Mouse (Mus musculus): ENCODE measurements around the gene Zfp598. TPM values are rescaled to one million over a fixed set of nuclear protein-coding genes. Genes with fewer than 3 reads are reported as not detected.
"Not testable (repeated sequence)": the region's sequence is repeated elsewhere in the genome, so short reads cannot be mapped to it uniquely, and the experiment has no call there.

Gene Zfp598
- total and polyA plus RNA-seq, 2 experiments from 2014 or later: 16.4 to 40.0 TPM

DNA sequence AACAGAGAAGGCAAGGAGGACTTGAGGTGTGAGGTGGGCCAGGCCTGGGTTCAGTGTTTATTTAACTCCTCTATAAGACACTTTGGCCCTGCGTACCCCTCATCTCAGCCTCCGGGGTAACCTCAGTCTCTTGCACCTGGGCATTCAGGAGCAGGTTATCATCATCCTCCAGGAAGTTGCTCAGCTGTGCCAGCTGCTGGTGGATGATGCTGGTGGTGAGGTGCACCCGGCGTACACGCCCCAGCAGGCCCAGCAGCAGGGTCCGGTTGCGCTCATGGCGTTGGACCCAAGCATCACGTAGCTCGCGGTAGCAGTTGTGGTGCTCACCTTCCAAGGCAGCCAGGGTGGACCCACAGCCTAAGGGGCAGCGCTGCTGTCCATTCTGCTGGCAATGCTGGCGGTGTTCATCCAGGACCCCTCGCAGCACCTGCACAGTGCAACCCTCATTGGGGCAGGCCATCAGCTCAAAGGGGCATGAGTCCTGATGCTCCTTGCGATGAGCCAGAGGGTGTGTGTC, 46.7 kb downstream of the Zfp598 start:
- H3K4me1 ChIP-seq (ENCODE audit: insufficient read depth, low read length): no peaks in the 10 kb centered on the region; the same call in 1 of the 2 replicates
- H3K4me3 ChIP-seq (ENCODE audit: low read depth, low read length): no peak overlapping the region
- 94% methylated on average over 15 of the region's 15 CpGs for WGBS
- ATAC-seq (ENCODE audit: low FRiP score) (no peak), DNase-seq (ENCODE audit: low spot score) (no peak)
- no peak for TF ChIP-seq CTCF (IDR thresholded peaks at IDR 0.05)
- peaks cover 4% of the 10 kb centered on the region; the same call in 1 of the 2 replicates for H3K36me3 ChIP-seq (ENCODE audit: insufficient read depth, low read length)
- no peak overlapping the region for H3K27ac ChIP-seq (ENCODE audit: low read depth, low read length)
- no peaks in the 10 kb centered on the region for H3K27me3 ChIP-seq (ENCODE audit: insufficient read depth, low read length)
- no peak overlapping the region for H3K9ac ChIP-seq (replicated peaks; ENCODE audit: low read length, poor library complexity, severe bottlenecking)
- H3K4me2 ChIP-seq (ENCODE audit: low read depth, low read length, poor library complexity, severe bottlenecking): no peak overlapping the region
- H3K9me3 ChIP-seq (ENCODE audit: low read length): no peaks in the 10 kb centered on the region

GRCm38 (mm10) chr17:24717943-24718342, 48.5 kb downstream of the Zfp598 start, which contains the start of the genes Rnf151 and Rps2:
Rnf151 (minus strand) TSS chr17:24718063.
Rps2 (plus strand) TSS chr17:24718116.
- no peak for DNase-seq (ENCODE audit: low spot score)

DNA sequence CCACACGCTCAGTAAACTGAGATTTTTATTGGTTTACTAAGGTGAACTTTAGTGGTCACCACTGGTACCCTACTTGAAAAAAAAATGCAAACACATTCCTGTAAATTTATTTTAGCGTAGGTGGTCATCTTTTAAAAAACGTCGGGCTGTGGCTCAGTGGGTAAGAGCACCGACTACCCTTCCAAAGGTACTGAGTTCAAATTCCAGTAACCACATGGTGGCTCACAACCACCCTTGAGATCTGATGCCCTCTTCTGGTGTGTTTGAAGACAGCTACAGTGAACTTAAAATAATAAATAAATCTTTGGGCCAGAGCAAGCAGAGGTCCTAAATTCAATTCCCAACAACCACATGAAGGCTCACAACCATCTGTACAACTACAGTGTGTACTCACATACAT, 49.5 kb downstream of the Zfp598 start:
- not testable (repeated sequence) for ATAC-seq (ENCODE audit: low FRiP score); H3K27ac ChIP-seq (ENCODE audit: low read depth, low read length); DNase-seq (ENCODE audit: low spot score); H3K4me1 ChIP-seq (ENCODE audit: insufficient read depth, low read length); H3K27me3 ChIP-seq (ENCODE audit: insufficient read depth, low read length); H3K9me3 ChIP-seq (ENCODE audit: low read length)
- Histone ChIP-seq H3K36me3 (ENCODE audit: insufficient read depth, low read length) (peaks cover 13% of the 10 kb centered on the region; the same call in 1 of the 2 replicates), H3K9ac (replicated peaks; ENCODE audit: low read length, poor library complexity, severe bottlenecking) (peak overlapping the region; percentile 94; the same call in 1 of the 2 replicates), H3K4me2 (ENCODE audit: low read depth, low read length, poor library complexity, severe bottlenecking) (peak overlapping the region; percentile 60), H3K4me3 (ENCODE audit: low read depth, low read length) (peak overlapping the region; percentile 74)
- 68% methylated on average over 5 of the region's 5 CpGs for WGBS
- peak; percentile 37 for TF ChIP-seq CTCF (IDR thresholded peaks at IDR 0.05)

More at GRCm38 (mm10) chr17:24717943-24718342, 48.5 kb downstream of the Zfp598 start, which contains the start of the genes Rnf151 and Rps2:
- Histone ChIP-seq H3K27ac (ENCODE audit: low read depth, low read length) (no peak within 1 kb of the TSS), H3K9me3 (ENCODE audit: low read length) (no peaks in the 10 kb centered on the region), H3K27me3 (ENCODE audit: insufficient read depth, low read length) (no peaks in the 10 kb centered on the region), H3K4me1 (ENCODE audit: insufficient read depth, low read length) (no peaks in the 10 kb centered on the region; the same call in none of the 2 replicates), H3K4me3 (ENCODE audit: low read depth, low read length) (peak within 1 kb of the TSS; percentile 74), H3K9ac (replicated peaks; ENCODE audit: low read length, poor library complexity, severe bottlenecking) (no peak within 1 kb of the TSS), H3K36me3 (ENCODE audit: insufficient read depth, low read length) (peaks cover 13% of the 10 kb centered on the region; the same call in 1 of the 2 replicates), H3K4me2 (ENCODE audit: low read depth, low read length, poor library complexity, severe bottlenecking) (peak within 1 kb of the TSS; percentile 60; the same call in 1 of the 2 replicates)
- no peak for ATAC-seq (ENCODE audit: low FRiP score)
- no peak for TF ChIP-seq CTCF (IDR thresholded peaks at IDR 0.05)
- WGBS: 85% methylated on average over 4 of the region's 4 CpGs

- H3K27ac ChIP-seq (ENCODE audit: low read depth, low read length): peak overlapping the region; percentile 87
- WGBS: under 1% methylated on average over 61 of the region's 61 CpGs
- no peaks in the 10 kb centered on the region for H3K9me3 ChIP-seq (ENCODE audit: low read length)
- DNase-seq (ENCODE audit: low spot score) (peak; percentile 99), ATAC-seq (ENCODE audit: low FRiP score) (peak; percentile 96)
- peak; percentile 15; the same call in 1 of the 2 replicates for TF ChIP-seq CTCF (IDR thresholded peaks at IDR 0.05)
- peak overlapping the region; percentile 74 for H3K4me3 ChIP-seq (ENCODE audit: low read depth, low read length)
- H3K9ac ChIP-seq (replicated peaks; ENCODE audit: low read length, poor library complexity, severe bottlenecking): peak overlapping the region; percentile 94
- peak overlapping the region; percentile 61 for H3K4me2 ChIP-seq (ENCODE audit: low read depth, low read length, poor library complexity, severe bottlenecking)
- peaks cover 13% of the 10 kb centered on the region; the same call in 1 of the 2 replicates for H3K36me3 ChIP-seq (ENCODE audit: insufficient read depth, low read length)
- H3K4me1 ChIP-seq (ENCODE audit: insufficient read depth, low read length): no peaks in the 10 kb centered on the region; the same call in none of the 2 replicates
- no peaks in the 10 kb centered on the region for H3K27me3 ChIP-seq (ENCODE audit: insufficient read depth, low read length)
These were observed 50.2 kb downstream of the Zfp598 start for GRCm38 (mm10) chr17:24719494-24720222.

- ATAC-seq (ENCODE audit: low FRiP score); H3K4me1 ChIP-seq (ENCODE audit: insufficient read depth, low read length); H3K27me3 ChIP-seq (ENCODE audit: insufficient read depth, low read length); H3K9me3 ChIP-seq (ENCODE audit: low read length); DNase-seq (ENCODE audit: low spot score): not testable (repeated sequence)
- peak overlapping the region; percentile 74 for H3K4me3 ChIP-seq (ENCODE audit: low read depth, low read length)
- peak overlapping the region; percentile 32 for H3K27ac ChIP-seq (ENCODE audit: low read depth, low read length)
- H3K4me2 ChIP-seq (ENCODE audit: low read depth, low read length, poor library complexity, severe bottlenecking): peak overlapping the region; percentile 61
- WGBS: 1% methylated on average over 11 of the region's 11 CpGs
- H3K9ac ChIP-seq (replicated peaks; ENCODE audit: low read length, poor library complexity, severe bottlenecking): peak overlapping the region; percentile 83
- peaks cover 13% of the 10 kb centered on the region; the same call in 1 of the 2 replicates for H3K36me3 ChIP-seq (ENCODE audit: insufficient read depth, low read length)
These were observed 51.1 kb downstream of the Zfp598 start for GRCm38 (mm10) chr17:24720616-24721015.

DNA sequence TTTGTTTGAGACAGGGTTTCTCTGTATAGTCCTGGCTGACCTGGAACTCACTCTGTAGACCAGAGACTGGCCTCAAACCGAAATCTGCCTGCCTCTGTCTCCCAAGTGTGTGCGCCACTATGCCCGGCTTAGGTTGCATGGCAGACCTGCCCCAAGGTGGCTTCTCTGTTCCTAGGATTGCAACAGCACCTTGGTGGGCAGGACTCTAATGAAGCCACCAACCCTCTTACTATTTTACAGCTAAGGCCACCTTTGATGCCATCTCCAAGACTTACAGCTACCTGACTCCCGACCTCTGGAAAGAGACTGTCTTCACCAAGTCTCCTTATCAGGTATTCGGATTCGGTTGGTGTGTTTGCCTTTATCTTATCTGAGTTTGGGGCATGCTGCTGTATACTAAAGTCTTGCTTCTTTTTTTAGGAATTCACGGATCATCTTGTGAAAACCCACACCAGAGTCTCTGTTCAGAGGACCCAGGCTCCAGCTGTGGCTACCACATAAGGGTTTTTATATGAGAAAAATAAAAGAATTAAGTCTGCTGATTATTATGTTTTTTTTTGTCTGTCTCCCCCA, 52.0 kb downstream of the Zfp598 start:
- not testable (repeated sequence) for H3K9ac ChIP-seq (replicated peaks; ENCODE audit: low read length, poor library complexity, severe bottlenecking); H3K4me1 ChIP-seq (ENCODE audit: insufficient read depth, low read length); H3K27me3 ChIP-seq (ENCODE audit: insufficient read depth, low read length); ATAC-seq (ENCODE audit: low FRiP score); H3K36me3 ChIP-seq (ENCODE audit: insufficient read depth, low read length); H3K9me3 ChIP-seq (ENCODE audit: low read length); H3K27ac ChIP-seq (ENCODE audit: low read depth, low read length); DNase-seq (ENCODE audit: low spot score)
- H3K4me3 ChIP-seq (ENCODE audit: low read depth, low read length): peak overlapping the region; percentile 19; the same call in 1 of the 2 replicates
- peak overlapping the region; percentile 28 for H3K4me2 ChIP-seq (ENCODE audit: low read depth, low read length, poor library complexity, severe bottlenecking)
- WGBS: 70% methylated on average over 7 of the region's 7 CpGs
